Mouse (Mus musculus) ES-E14 (cell line): Measurements from ENCODE around the gene Sdhaf4. TPM values are rescaled to one million over a fixed set of nuclear protein-coding genes. Genes with fewer than 3 reads are reported as not detected.

ENCODE experiments used
- DNase-seq: peaks from one replicate; pipeline ENCODE4 v3.0.0-alpha.2; 2013; ENCODE audit warnings: low read depth, low spot score
- H3K27ac ChIP-seq: 2 replicates; pipeline ENCODE4 v1.5.1; 2012; ENCODE audit warnings: low read depth, mild to moderate bottlenecking, low read length, moderate library complexity, mixed read lengths; ENCODE audit not compliant: poor library complexity, insufficient read depth, severe bottlenecking
- H3K36me3 ChIP-seq: 2 replicates; pipeline ENCODE4 v1.6.1; 2012; ENCODE audit warnings: mild to moderate bottlenecking, low read length, moderate library complexity, mixed read lengths; ENCODE audit not compliant: control insufficient read depth, poor library complexity, insufficient read depth, severe bottlenecking
- H3K4me1 ChIP-seq, 2 experiments: fragments of 150-350 bp in 1 of 2; sonication (generic) in 1 of 2; 2 replicates each; pipeline ENCODE4 v1.6.1; 2012; ENCODE audit warnings: low read length in 2 of 2, mild to moderate bottlenecking in 1 of 2, mixed read lengths in 1 of 2; ENCODE audit not compliant: control insufficient read depth in 2 of 2, insufficient read depth in 2 of 2, poor library complexity in 1 of 2
- H3K4me3 ChIP-seq, 2 experiments: fragments of 150-350 bp in 1 of 2; sonication (generic) in 1 of 2; 2 replicates each; pipeline ENCODE4 v1.5.1; 2012; ENCODE audit warnings: low read length in 2 of 2, low read depth in 1 of 2, mild to moderate bottlenecking in 1 of 2, mixed read lengths in 1 of 2; ENCODE audit not compliant: insufficient read depth in 1 of 2, poor library complexity in 1 of 2, severe bottlenecking in 1 of 2
- H3K9ac ChIP-seq: 2 replicates; pipeline ENCODE4 v1.6.1; 2012; ENCODE audit warnings: low read depth, mild to moderate bottlenecking, low read length, mixed read lengths; ENCODE audit not compliant: poor library complexity, insufficient read depth, severe bottlenecking
- H3K9me3 ChIP-seq: fragments of 150-350 bp; sonication (generic); 2 replicates; pipeline ENCODE4 v1.6.1; 2012; ENCODE audit warnings: low read depth, mild to moderate bottlenecking, low read length; ENCODE audit not compliant: control insufficient read depth, insufficient read depth
- CHD2 ChIP-seq: IDR thresholded peaks from 2 replicates; pipeline ENCODE4 v1.6.1; 2014; ENCODE audit warnings: mild to moderate bottlenecking, low read depth, low read length, inconsistent platforms
- HCFC1 ChIP-seq: IDR thresholded peaks from 2 replicates; pipeline ENCODE4 v1.6.1; 2012; ENCODE audit warnings: low read length, inconsistent platforms, borderline replicate concordance; ENCODE audit not compliant: insufficient read depth
- MAFK ChIP-seq: IDR thresholded peaks from 2 replicates; pipeline ENCODE4 v1.6.1; 2014; ENCODE audit warnings: mild to moderate bottlenecking, low read depth, low read length, inconsistent platforms; ENCODE audit not compliant: insufficient read depth
- ZC3H11A ChIP-seq: IDR thresholded peaks from 2 replicates; pipeline ENCODE4 v1.6.1; 2012; ENCODE audit warnings: low read depth, mild to moderate bottlenecking, inconsistent platforms, low read length, borderline replicate concordance
- ZNF384 ChIP-seq: IDR thresholded peaks from 2 replicates; pipeline ENCODE4 v1.6.1; 2012; ENCODE audit warnings: low read depth, low read length, inconsistent platforms
- in situ Hi-C, 2 experiments: fragments of 600-800 bp; cut with MboI; formaldehyde crosslinking; loops; one replicate each; pipeline ENCODE4 v1.15.1; 2025; ENCODE audit warnings: low sequenced_read_pairs in 2 of 2, inconsistent platforms in 1 of 2; ENCODE audit not compliant: unreplicated experiment in 2 of 2
- total RNA-seq: library from RNA; depleted of rRNA; stranded (reverse); fragments of 300-350 nt; gene quantifications from 2 replicates; pipeline ENCODE4 v1.2.3, GENCODE M21; 2012

The Sdhaf4 gene
- total RNA-seq, 1 experiment: 21.0 TPM

- Histone ChIP-seq H3K27ac (no peak overlapping the region), H3K9me3 (no peaks in the 10 kb centered on the region), H3K9ac (no peak overlapping the region), H3K36me3 (peaks cover 9% of the 10 kb centered on the region; the same call in 1 of the 2 replicates), H3K4me1 (no peaks in the 10 kb centered on the region), H3K4me3 (no peak overlapping the region)
- in situ Hi-C loops: no loop called here
- no peak for DNase-seq
- TF ChIP-seq MAFK: no peak
- no peak for TF ChIP-seq CHD2
- TF ChIP-seq ZNF384: no peak
- TF ChIP-seq ZC3H11A: no peak
- TF ChIP-seq HCFC1: no peak
Measured at GRCm38 (mm10) chr1:23998866-23999265, 6.6 kb downstream of the Sdhaf4 start.

GRCm38 (mm10) chr1:23998120-23998810, 7.2 kb downstream of the Sdhaf4 start:
- no peak for DNase-seq
- no peak overlapping the region for H3K9ac ChIP-seq
- H3K4me3 ChIP-seq: no peak overlapping the region
- no peaks in the 10 kb centered on the region for H3K4me1 ChIP-seq
- in situ Hi-C loops: no loop called here
- TF ChIP-seq ZNF384: no peak
- no peak for TF ChIP-seq CHD2
- no peak for TF ChIP-seq ZC3H11A
- no peak for TF ChIP-seq MAFK
- TF ChIP-seq HCFC1: no peak
- no peak overlapping the region for H3K27ac ChIP-seq
- no peaks in the 10 kb centered on the region for H3K9me3 ChIP-seq
- peaks cover 9% of the 10 kb centered on the region; the same call in 1 of the 2 replicates for H3K36me3 ChIP-seq

- Histone ChIP-seq H3K4me3 (no peak overlapping the region), H3K9me3 (no peaks in the 10 kb centered on the region), H3K27ac (no peak overlapping the region), H3K36me3 (peaks cover 7% of the 10 kb centered on the region; the same call in 1 of the 2 replicates), H3K4me1 (no peaks in the 10 kb centered on the region), H3K9ac (no peak overlapping the region)
- in situ Hi-C loops: no loop called here
- TF ChIP-seq ZNF384 (no peak), CHD2 (no peak), HCFC1 (no peak), ZC3H11A (no peak), MAFK (no peak)
- DNase-seq: no peak
Measured at GRCm38 (mm10) chr1:23997493-23997892, 8.0 kb downstream of the Sdhaf4 start.

- H3K9me3 ChIP-seq: no peaks in the 10 kb centered on the region
- H3K36me3 ChIP-seq: no peaks in the 10 kb centered on the region
- in situ Hi-C loops: no loop called here
Measured at GRCm38 (mm10) chr1:23995420-23995819, 10.0 kb downstream of the Sdhaf4 start.

GRCm38 (mm10) chr1:23983118-23983517, 22.3 kb downstream of the Sdhaf4 start:
- Histone ChIP-seq H3K4me3 (no peak overlapping the region), H3K9ac (no peak overlapping the region), H3K4me1 (no peaks in the 10 kb centered on the region), H3K27ac (no peak overlapping the region), H3K9me3 (no peaks in the 10 kb centered on the region), H3K36me3 (no peaks in the 10 kb centered on the region)
- TF ChIP-seq MAFK (no peak), CHD2 (no peak), ZNF384 (no peak), HCFC1 (no peak), ZC3H11A (no peak)
- no peak for DNase-seq
- in situ Hi-C loops: no loop called here

More at GRCm38 (mm10) chr1:23995420-23995819, 10.0 kb downstream of the Sdhaf4 start:
- Histone ChIP-seq H3K4me3 (no peak overlapping the region), H3K9ac (no peak overlapping the region), H3K27ac (no peak overlapping the region), H3K4me1 (no peaks in the 10 kb centered on the region)
- DNase-seq: peak; percentile 15
- TF ChIP-seq ZC3H11A (peak; percentile 63), CHD2 (no peak)
